Mouse (Mus musculus) bone marrow, adult 2 months (tissue): ENCODE data around the gene Agrp.

Experiments used
- CTCF ChIP-seq: fragments of 200-500 bp; IDR thresholded peaks from 2 replicates; pipeline ENCODE4 v1.5.1; 2011; ENCODE audit warnings: low read length, control low read depth; ENCODE audit not compliant: control insufficient read depth, insufficient read depth
- POLR2A ChIP-seq: fragments of 200-500 bp; IDR thresholded peaks from 2 replicates; pipeline ENCODE4 v1.6.1; 2011; ENCODE audit warnings: low read depth, mild to moderate bottlenecking, control low read depth, low read length, borderline replicate concordance; ENCODE audit not compliant: control insufficient read depth

- TF ChIP-seq POLR2A (no peak), CTCF (no peak)
Observed at GRCm38 (mm10) chr8:105629337-105629736, 7.9 kb downstream of the Agrp start.
